In genomic region chr17:8371834-8372233, GRCm38 (mm10) we compare ENCODE assay signal across 8 mouse cellular contexts. TPM values are rescaled to one million over a fixed set of nuclear protein-coding genes. Genes with fewer than 3 reads are reported as not detected.
DNase-seq lines count a peak whose midpoint lies in the region; ATAC-seq and TF ChIP-seq lines count a peak whose summit lies in the region.

No protein-coding gene starts in this region.

- no peaks in the 10 kb centered on the region for H3K27me3 ChIP-seq in hindbrain, embryonic 13.5 days
- no peaks in the 10 kb centered on the region for H3K27me3 ChIP-seq in lung, postnatal 0 days (replicated peaks; ENCODE audit: insufficient read depth, low read length)

- H3K4me2 ChIP-seq in hindbrain, embryonic 13.5 days, result peak overlapping the region; percentile 64
- H3K4me2 ChIP-seq in lung, postnatal 0 days (replicated peaks; ENCODE audit: low read depth, low read length), result peak overlapping the region; percentile 46

- peak overlapping the region; percentile 98 for H3K27ac ChIP-seq in hindbrain, embryonic 13.5 days
- H3K27ac ChIP-seq in lung, postnatal 0 days (ENCODE audit: low read length), result 0 out of 2 replicates have a peak overlapping the region, but pooled peaks have one; percentile 6

- H3K9ac ChIP-seq in hindbrain, embryonic 13.5 days, result peak overlapping the region; percentile 82
- no peak overlapping the region for H3K9ac ChIP-seq in lung, postnatal 0 days (replicated peaks; ENCODE audit: low read depth)

- H3K4me1 ChIP-seq in hindbrain, embryonic 13.5 days (replicated peaks), result peaks cover 72% of the 10 kb centered on the region
- no peaks in the 10 kb centered on the region for H3K4me1 ChIP-seq in lung, postnatal 0 days (ENCODE audit: insufficient read depth, low read depth, low read length)

- H3K36me3 ChIP-seq in hindbrain, embryonic 13.5 days, result no peaks in the 10 kb centered on the region
- H3K36me3 ChIP-seq in lung, postnatal 0 days (ENCODE audit: insufficient read depth, low read length), result no peaks in the 10 kb centered on the region

- peak; percentile 80 for ATAC-seq in hindbrain, embryonic 13.5 days (ENCODE audit: low FRiP score)
- ATAC-seq in lung, postnatal 0 days, result peak; percentile 77
- no peak for ATAC-seq in erythroid progenitor cell, adult 5-6 weeks (replicated peaks; ENCODE audit: low FRiP score, poor library complexity, severe bottlenecking)

- TF ChIP-seq CTCF in lung, postnatal 0 days (IDR thresholded peaks at IDR 0.05), result no peak

- peak overlapping the region; percentile 41 for H3K4me3 ChIP-seq in hindbrain, embryonic 13.5 days
- H3K4me3 ChIP-seq in lung, postnatal 0 days (ENCODE audit: low read depth, low read length), result no peak overlapping the region

- DNase-seq in T-cell, adult 2 months (ENCODE audit: low spot score), result peak; percentile 74
- DNase-seq in cerebellum, postnatal 10 days, result peak; percentile 91 to 95
- DNase-seq in frontal cortex, postnatal 10 days (ENCODE audit: low spot score in 2 of 2), result peak; percentile 82 to 86
- peak; percentile 79 to 86 for DNase-seq in layer of hippocampus, postnatal 14 days (ENCODE audit: low spot score in 2 of 2)
- DNase-seq in lung, postnatal 0 days (ENCODE audit: low spot score), result peak; percentile 67
- peak; percentile 85 for DNase-seq in retina, embryonic 14.5 days (ENCODE audit: low spot score)

- 1% methylated on average over 7 of the region's 7 CpGs for WGBS in hindbrain, embryonic 13.5 days
- 1% methylated on average over 7 of the region's 7 CpGs for WGBS in lung, postnatal 0 days

- no peak for TF ChIP-seq EP300 in lung, postnatal 0 days (IDR thresholded peaks at IDR 0.05)

- H3K9me3 ChIP-seq in hindbrain, embryonic 13.5 days, result no peaks in the 10 kb centered on the region
- no peaks in the 10 kb centered on the region for H3K9me3 ChIP-seq in lung, postnatal 0 days (ENCODE audit: low read length)

RNA-seq across cellular contexts. Expression of gene T2, which starts 16.0 kb away (rescaled TPM):
- 0.38 and 0.62 TPM in 2 replicates for polyA plus RNA-seq in hindbrain, embryonic 13.5 days (2015; fragmentation: Nextera tagmentation; extraction: Ambion mirVana)
- under 1 TPM; 0.64 to 0.88 TPM for total RNA-seq in layer of hippocampus, postnatal 14 days (2021)
- 0.93 and 1.3 TPM in 2 replicates for polyA plus RNA-seq in lung, postnatal 0 days (2015; fragmentation: Nextera tagmentation; extraction: Ambion mirVana)
- total RNA-seq in erythroid progenitor cell, adult 5-6 weeks (2015; ENCODE audit: low replicate concordance), result not detected in 2 replicates
- total RNA-seq in erythroid progenitor cell, adult 5-6 weeks (2017; ENCODE audit: low replicate concordance), result not detected in 2 replicates

RNA-seq across cellular contexts. Expression of gene Prr18, which starts 34.6 kb away (rescaled TPM):
- polyA plus RNA-seq in hindbrain, embryonic 13.5 days (2015; fragmentation: Nextera tagmentation; extraction: Ambion mirVana), result 9.6 TPM in 2 replicates
- total RNA-seq in layer of hippocampus, postnatal 14 days (2021), result 10 to 100 TPM; 12.2 to 13.6 TPM
- 7.6 and 7.7 TPM in 2 replicates for polyA plus RNA-seq in lung, postnatal 0 days (2015; fragmentation: Nextera tagmentation; extraction: Ambion mirVana)
- total RNA-seq in erythroid progenitor cell, adult 5-6 weeks (2015; ENCODE audit: low replicate concordance), result not detected in 2 replicates
- total RNA-seq in erythroid progenitor cell, adult 5-6 weeks (2017; ENCODE audit: low replicate concordance), result 0.53 TPM in 1 of 2 replicates, not detected in the other

Comparison
In these comparisons a context has a peak if more than half of its experiments do, and no peak if none do; other contexts are left out.
1. RNA of gene Prr18, which starts 34.6 kb away (total RNA-seq): 12.2 to 13.6 TPM in layer of hippocampus, postnatal 14 days; 0.53 TPM in erythroid progenitor cell, adult 5-6 weeks; every median in the first group is over 4 times any median in the second.
2. Peak in every context shown above with its lines, with median percentiles within 50 percentile points of each other: DNase-seq.